In the genomic region with DNA sequence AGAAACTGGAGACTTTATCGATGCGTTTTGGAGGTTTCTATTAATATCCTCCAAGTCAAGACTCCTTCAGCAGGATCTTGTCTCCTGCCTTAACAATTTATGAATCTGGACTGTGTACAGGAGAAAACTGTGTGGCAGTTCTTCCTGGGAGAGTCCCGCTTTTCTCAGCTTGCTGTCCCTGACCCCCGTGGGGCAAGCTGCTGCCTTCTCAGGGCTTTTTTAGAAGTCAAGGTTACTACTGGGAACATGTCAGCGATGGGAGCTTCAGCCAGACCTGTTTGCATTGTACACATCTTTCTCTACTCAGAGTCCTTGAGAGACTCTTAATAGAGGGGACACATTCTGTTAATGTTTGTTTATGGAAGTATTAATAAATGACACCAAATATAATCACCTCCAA, we compare ENCODE assay signal across 17 mouse cellular contexts.
"Had no signal": no experiment of that assay in that cellular context is flagged by ENCODE, and none has a peak within 500 bp of the region (broad histone marks: within the 10 kb centered on the region; RNA-seq: fewer than 3 reads in every experiment).

No protein-coding gene starts in this region.

- H3K4me1 ChIP-seq: lung, embryonic 15.5 days; midbrain, embryonic 13.5 days; midbrain, embryonic 15.5 days; neural tube, embryonic 12.5 days; stomach, embryonic 15.5 days had no signal

- H3K36me3 ChIP-seq: lung, embryonic 15.5 days; midbrain, embryonic 13.5 days; midbrain, embryonic 15.5 days; neural tube, embryonic 12.5 days; stomach, embryonic 15.5 days had no signal

- H3K27me3 ChIP-seq: lung, embryonic 15.5 days; megakaryocyte, embryonic 14.5 days; midbrain, embryonic 15.5 days; neural tube, embryonic 12.5 days; stomach, embryonic 15.5 days had no signal

- H3K4me2 ChIP-seq: lung, embryonic 15.5 days; midbrain, embryonic 11.5 days; midbrain, embryonic 13.5 days; midbrain, embryonic 15.5 days; neural tube, embryonic 12.5 days; stomach, embryonic 15.5 days had no signal

- DNase-seq: lung, adult 2 months; lung, postnatal 14 days; lung, postnatal 36 days; right cerebral cortex, postnatal 14 days; thymus, adult 2 months; thymus, postnatal 25 days; thymus, postnatal 4 days had no signal

- H3K27ac ChIP-seq: lung, embryonic 15.5 days; macrophage; midbrain, embryonic 13.5 days; midbrain, embryonic 15.5 days; neural tube, embryonic 12.5 days; stomach, embryonic 15.5 days; stomach, postnatal 0 days had no signal

- H3K4me3 ChIP-seq: lung, embryonic 15.5 days; megakaryocyte, embryonic 14.5 days; midbrain, embryonic 13.5 days; midbrain, embryonic 15.5 days; neural tube, embryonic 12.5 days; stomach, embryonic 15.5 days had no signal

- ATAC-seq: lung, postnatal 0 days; midbrain, embryonic 13.5 days; midbrain, embryonic 15.5 days had no signal

- H3K9ac ChIP-seq: lung, embryonic 15.5 days; midbrain, embryonic 13.5 days; midbrain, embryonic 15.5 days; neural tube, embryonic 12.5 days; stomach, embryonic 15.5 days had no signal

- H3K9me3 ChIP-seq: lung, embryonic 15.5 days; midbrain, embryonic 13.5 days; midbrain, embryonic 15.5 days; neural tube, embryonic 12.5 days; stomach, embryonic 15.5 days had no signal
